Mouse (Mus musculus) erythroblast, adult 5-6 weeks (primary cell): ENCODE results near the gene Syngr1. TPM values are rescaled to one million over a fixed set of nuclear protein-coding genes. Genes with fewer than 3 reads are reported as not detected.
A peak's percentile ranks its signal among the peaks of the same experiment; 100 is the strongest.

ENCODE experiments used
- ATAC-seq: replicated peaks from 2 replicates; pipeline ENCODE4 v1.8.0; 2016; ENCODE audit warnings: moderate number of reproducible peaks, mild to moderate bottlenecking, moderate TSS enrichment, inconsistent platforms; ENCODE audit not compliant: poor library complexity, low FRiP score, severe bottlenecking
- total RNA-seq, 2 experiments: library from RNA; stranded (forward) in 1 of 2; stranded (reverse) in 1 of 2; fragments of 150-400 nt in 1 of 2; fragments of 200-764, 138-1000 nt in 1 of 2; gene quantifications; 2 replicates each; pipeline versions ENCODE4 v1.2.3 to v1.2.4; 2015 to 2017; ENCODE audit warnings: low replicate concordance in 2 of 2

The Syngr1 gene
- 5.8 and 8.6 TPM in 2 replicates for total RNA-seq (2015; ENCODE audit: low replicate concordance)
- total RNA-seq (2017; ENCODE audit: low replicate concordance) = 6.0 and 7.1 TPM in 2 replicates

DNA sequence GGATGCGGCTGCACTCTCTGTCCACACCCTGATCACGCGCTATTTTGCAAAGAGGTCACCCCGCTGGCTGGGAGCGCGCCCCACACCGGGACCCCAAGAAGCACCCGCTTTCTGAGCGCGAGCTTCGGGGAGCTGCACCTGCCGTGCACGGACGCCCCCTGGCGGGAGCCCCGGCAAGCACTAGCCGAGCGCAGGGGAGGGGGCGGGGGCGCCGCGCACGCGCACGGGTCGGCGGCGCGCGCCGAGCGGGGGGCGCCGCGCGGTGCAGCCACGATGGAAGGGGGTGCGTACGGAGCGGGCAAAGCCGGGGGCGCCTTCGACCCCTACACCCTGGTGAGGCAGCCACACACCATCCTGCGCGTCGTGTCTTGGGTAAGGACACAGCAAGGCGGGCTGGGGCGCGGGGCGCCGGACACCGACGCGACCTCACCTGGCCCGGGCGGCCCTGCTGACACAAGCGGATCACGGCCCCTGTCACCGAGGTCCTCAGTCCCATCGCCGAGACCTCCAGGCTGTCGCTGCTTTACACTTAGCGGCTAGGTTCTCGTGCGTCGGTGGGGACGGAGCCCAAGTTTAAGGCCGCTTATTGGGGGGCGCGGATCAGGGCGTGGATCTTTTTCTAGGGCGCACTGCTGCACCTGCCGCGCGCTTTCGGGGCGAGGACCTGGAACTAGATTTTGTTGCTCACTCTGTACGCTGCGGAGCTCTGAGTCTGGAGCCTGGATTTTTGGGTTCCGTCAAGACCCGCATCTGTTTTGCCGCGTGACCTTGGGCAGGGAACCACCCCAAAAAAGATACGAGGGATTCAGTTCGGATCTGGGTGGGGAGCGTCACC, at the start of gene Syngr1, which contains the start of gene Rpl3:
Gene Syngr1, plus strand, starts transcription at position 214 of the 835 bp plus-strand sequence.
Gene Rpl3, minus strand, starts transcription at position 748 of the 835 bp plus-strand sequence.
- ATAC-seq = peak; percentile 57

DNA sequence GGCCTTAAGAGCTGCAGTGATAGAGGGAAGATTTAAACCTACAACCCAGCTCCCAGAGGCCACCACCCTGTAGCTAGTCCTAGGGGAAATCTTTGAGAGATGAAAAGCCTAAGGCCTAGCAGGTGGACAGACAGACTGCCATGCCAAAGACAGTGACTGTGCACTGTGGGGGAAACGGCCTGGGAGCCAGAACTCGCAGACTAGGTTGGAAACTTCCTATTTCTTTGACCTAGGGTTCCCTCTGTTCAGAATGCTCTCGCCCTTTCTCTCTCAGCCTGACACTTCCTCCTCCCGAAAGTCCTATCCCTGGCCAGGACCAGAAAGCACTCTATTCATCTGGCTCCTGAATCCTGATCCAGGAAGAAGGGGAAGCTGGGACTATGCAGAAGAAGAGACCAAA, 49.0 kb upstream of the Syngr1 start:
- ATAC-seq = 0 out of 2 replicates have a peak, but pooled peaks have one; percentile 34

- ATAC-seq = no peak
Measured at GRCm38 (mm10) chr15:80044249-80044648, 46.9 kb upstream of the Syngr1 start.

DNA sequence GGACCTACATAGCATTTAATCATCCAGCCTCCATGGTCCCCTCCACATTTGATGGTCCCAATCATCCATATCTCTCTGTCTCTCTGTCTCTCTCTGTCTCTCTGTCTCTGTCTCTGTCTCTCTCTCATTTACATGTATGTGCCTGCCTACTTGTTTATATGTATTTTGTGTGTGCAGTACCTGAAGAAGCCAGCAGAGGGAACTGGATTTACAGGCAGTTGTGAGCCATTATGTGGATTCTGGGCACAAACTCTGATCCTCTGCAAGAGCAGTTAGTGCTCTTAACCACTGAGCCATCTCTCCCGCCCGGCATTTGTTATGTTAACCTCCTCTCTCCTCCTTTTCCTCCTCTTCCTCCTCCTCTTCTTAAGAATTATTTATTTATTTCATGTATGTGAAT, 45.4 kb upstream of the Syngr1 start:
- ATAC-seq = no peak

GRCm38 (mm10) chr15:80047242-80047641, 43.9 kb upstream of the Syngr1 start:
- ATAC-seq = no peak

- ATAC-seq = no peak
Measured at GRCm38 (mm10) chr15:80047973-80048372, 43.2 kb upstream of the Syngr1 start.

DNA sequence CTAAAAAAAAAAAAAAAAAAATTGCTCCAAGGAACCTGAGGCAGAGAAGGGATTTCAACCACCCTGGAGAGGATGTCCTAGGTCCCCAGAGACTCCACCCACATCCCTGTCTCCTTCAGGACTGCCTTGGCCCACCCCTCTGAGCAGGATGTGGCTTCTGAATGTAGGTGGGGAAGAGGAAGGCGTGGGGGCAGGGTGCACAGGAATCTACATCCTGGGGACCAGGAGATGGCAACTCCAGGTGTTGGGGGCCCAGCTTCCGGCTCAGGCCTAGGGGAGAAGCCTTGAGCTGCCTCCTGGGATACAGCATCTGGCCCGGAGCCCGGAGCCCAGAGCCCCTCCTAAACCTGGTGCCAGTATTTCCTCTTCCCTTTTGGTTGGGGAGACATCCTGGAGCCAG, 41.0 kb upstream of the Syngr1 start:
- no peak for ATAC-seq

- ATAC-seq = no peak
Measured at GRCm38 (mm10) chr15:80051092-80051761, 39.9 kb upstream of the Syngr1 start.

GRCm38 (mm10) chr15:80051782-80052181, 39.4 kb upstream of the Syngr1 start:
- no peak for ATAC-seq

DNA sequence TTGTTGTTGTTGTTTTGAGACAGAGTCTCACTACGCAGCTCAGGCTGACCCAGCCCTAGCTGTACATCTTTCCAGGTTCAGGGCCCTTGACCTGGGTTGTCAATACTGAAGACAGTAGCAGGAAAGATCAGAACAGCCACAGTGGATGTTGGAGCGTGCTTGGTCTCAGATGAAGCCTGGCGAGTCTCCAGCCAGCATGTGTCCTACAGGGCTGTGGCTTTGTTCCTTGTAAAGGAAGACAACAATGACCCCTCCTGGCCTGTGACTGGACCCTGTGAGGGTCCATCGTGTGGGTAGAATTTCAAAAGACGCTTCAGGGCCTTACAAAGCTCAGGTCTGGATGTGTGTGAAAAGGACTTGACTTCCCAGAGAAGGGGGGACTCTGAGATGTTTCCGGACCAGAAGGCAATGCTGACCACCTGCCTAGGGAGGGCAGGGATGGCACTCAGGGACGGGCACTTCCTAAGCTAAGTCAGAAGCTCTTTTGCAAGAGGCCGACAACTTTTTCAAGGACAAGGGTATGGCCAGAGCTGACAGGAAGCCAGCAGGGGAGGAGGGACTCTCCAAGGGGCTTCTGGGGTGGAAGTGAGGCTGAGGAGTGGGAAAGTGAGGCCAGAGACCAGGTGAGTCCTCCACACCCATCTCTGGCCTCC, 37.6 kb upstream of the Syngr1 start:
- no peak for ATAC-seq

GRCm38 (mm10) chr15:80054034-80054710, 37.0 kb upstream of the Syngr1 start:
- ATAC-seq = no peak

DNA sequence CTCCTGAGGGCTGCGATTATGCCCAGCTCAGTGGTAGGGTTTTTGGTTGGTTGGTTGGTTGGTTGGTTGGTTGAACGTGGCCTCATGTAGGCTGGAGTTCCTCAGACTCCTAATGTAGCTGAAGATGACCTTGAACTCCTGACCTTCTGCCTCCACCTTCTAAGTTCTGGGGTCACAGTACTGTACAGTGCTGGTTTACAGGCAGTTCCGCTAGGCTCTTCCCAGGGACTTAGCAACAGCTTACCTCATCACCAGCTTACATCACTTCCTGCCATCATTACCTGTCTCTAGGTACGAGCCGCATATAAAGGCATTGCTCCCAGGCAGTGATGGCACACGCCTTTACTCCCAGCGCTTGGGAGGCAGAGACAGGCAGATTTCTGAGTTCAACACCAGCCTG, 33.0 kb upstream of the Syngr1 start:
- ATAC-seq = no peak

DNA sequence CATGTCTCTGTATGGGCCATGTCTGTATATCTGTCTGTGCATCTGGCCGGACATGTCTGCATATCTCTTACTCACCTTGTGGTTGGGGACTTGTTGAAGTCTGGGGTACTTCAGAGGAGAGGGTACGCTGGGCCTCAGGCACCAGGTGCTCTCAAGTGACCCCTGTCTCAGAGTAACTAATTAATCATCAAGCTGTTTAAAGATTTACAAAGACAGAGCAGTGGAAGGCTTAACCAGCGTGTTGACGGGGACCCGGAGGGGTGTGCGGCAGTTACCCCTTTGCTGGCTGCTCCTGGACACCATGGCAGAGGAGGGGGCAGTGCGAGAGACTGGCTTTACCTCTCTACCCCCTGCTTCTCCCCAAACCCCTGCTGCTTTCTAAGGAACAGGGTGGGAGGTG, 31.5 kb upstream of the Syngr1 start:
- ATAC-seq = no peak

DNA sequence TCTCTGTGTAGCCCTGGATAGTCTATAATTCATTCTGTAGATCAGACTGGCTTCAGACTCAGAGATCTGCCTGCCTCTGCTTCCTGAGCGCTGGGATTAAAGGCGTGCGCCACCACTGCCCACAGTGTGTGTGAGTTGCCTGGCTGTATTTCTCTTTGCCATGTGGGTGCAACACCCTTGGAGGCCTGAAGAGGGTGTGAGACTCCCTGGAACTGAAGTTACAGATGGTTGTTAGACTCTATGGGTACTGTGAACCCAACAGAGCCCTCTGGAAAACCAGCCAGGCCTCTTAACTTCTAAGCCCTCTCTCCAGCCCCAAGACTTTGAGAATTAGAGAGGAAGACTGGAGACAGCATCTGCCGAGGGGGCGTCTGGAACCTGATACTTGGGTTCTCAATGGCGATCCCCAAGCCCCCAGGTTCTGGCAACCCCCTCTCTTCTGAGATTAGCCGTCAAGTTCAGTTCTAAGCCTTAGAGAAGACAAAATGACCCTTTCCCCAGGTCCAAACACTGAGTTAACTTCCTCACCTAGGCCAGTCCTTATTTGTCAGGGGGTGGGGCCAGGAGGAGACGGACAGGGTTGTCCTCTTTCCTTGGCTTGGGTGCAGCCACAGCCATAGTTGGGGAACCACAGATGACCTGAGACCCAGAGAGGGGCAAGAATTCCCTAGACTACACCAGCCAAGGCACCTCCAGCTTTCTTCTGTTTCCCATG, 30.6 kb upstream of the Syngr1 start:
- no peak for ATAC-seq

DNA sequence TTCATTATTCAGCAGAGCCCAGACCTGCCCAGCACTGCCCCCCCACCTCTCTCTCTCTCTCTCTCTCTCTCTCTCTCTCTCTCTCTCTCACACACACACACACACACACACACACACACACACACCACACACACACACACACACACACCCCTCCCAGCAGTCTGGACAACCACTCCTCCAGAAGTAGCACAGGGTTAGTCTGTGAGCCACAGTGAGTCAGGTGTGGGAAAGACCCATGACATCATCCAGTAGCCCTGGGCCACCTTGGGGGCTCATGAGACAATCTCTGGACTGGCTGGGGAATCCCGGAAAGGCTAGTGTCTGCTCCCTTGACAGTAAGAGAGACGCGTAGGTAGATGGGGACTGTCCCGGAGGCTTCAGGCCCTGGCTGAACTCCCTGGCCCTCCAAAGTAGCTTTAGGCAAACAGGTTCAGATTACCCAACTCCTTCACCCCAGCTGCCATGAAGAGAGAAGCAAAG, 30.0 kb upstream of the Syngr1 start:
- ATAC-seq = no peak

DNA sequence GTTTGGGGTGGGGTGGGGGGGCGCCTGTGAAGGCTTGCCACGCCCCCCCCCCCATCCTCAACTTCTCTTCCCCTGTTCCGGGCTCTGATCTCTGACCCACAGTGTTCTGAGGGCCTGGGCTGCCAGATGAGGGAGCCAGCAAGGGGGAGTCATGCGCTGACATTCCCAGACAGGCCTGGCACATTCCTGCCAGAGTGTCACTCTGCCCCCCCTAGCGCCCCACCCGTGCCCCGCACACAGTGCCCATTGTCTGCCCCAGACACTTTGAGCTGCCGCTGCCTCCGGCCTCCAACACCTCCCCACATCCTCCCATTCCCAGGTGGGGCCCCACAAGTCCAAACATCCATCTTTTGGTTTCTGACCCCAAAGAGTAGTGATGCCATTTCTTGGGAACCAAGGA, 28.8 kb upstream of the Syngr1 start:
- ATAC-seq = no peak

DNA sequence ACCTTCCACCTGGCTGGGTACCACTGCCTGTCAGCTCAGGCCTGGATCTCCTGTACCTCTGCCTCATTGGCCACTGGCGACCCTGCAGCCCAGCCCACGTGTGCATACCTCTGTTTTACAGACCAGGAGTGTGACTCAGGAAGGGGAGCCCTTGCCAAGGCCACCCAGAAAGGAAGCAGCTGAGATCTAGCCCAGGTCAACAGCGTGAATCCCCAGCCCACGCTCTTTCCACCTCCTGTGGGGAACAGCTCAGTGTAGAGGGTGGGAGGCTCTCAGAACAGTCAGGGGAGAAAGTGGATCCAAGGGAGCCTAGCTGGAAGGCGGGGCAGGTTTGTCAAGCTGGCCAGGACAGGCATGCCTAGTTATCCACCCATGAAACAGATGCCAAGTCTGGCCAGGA, 28.3 kb upstream of the Syngr1 start:
- ATAC-seq = no peak

DNA sequence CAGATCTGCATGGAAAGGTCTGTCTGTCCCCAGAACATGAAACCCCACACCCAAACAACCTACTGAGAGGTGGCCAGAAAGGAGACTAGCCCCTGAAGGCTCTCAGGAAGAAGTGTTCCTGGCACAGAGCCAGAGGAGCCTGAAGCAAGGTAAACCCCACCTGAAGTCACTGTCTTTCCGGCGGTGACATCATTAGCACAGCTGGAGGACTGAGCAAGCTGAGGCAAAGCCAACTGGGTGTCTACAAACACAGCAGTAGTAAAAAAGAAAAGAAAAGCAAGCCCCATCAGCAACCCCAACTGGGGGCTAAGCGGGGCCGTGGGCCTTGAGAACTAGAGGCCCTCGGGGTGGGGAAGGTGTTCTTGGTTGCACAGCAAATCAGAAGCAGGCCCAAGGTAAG, 26.2 kb upstream of the Syngr1 start:
- no peak for ATAC-seq

GRCm38 (mm10) chr15:80065414-80065813, 25.7 kb upstream of the Syngr1 start:
- no peak for ATAC-seq
